Mouse (Mus musculus): ENCODE data around the gene Slc12a9.

DNA sequence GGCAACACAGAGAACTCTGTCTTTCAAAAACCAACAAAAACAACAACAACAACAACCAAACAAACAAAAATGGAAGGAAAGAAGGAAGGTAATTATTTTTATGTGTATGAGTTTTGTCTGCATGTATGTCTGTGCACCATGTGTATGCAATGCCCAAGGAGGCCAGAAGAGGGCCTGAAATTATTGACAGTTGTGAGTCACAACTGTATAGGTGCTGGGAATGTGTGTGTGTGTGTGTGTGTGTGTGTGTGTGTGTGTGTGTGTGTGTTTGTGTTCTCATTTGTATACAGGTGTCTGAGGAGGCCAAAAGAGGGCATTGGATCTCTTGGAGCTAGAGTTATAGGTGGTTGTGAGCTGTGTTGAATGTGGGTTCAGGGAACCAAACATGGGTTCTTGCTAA, 10.5 kb upstream of the Slc12a9 start:
- TF ChIP-seq CTCF (IDR thresholded peaks at IDR 0.05; ENCODE audit: control insufficient read depth, insufficient read depth, insufficient read length) (no peak), MAX (IDR thresholded peaks at IDR 0.05) (no peak), USF1 (IDR thresholded peaks at IDR 0.05; ENCODE audit: low read depth) (no peak), MYOG (IDR thresholded peaks at IDR 0.05; ENCODE audit: control insufficient read depth, extremely low read depth, insufficient read length) (no peak), FOSL1 (IDR thresholded peaks at IDR 0.05; ENCODE audit: insufficient read depth, low read length, poor library complexity, severe bottlenecking) (no peak), CEBPB (IDR thresholded peaks at IDR 0.05; ENCODE audit: low read depth) (no peak), MYOD1 (IDR thresholded peaks at IDR 0.05; ENCODE audit: control insufficient read depth, insufficient read length, low read depth) (no peak)

Data from C2C12 (cell line).